Mouse (Mus musculus): Measurements from ENCODE around the gene Rarres2. TPM values are rescaled to one million over a fixed set of nuclear protein-coding genes. Genes with fewer than 3 reads are reported as not detected.

Gene Rarres2
- polyA plus RNA-seq, 1 experiment from 2014 or later, result 0.51 TPM

GRCm38 (mm10) chr6:48546858-48547257, 25.7 kb downstream of the Rarres2 start:
- DNase-seq (ENCODE audit: low spot score), result no peak
- Histone ChIP-seq H3K36me3 (peaks cover 7% of the 10 kb centered on the region), H3K27ac (replicated peaks) (no peak overlapping the region), H3K9me3 (replicated peaks) (no peaks in the 10 kb centered on the region), H3K27me3 (ENCODE audit: low read depth, poor library complexity, severe bottlenecking) (no peaks in the 10 kb centered on the region), H3K4me3 (no peak overlapping the region), H3K4me1 (no peaks in the 10 kb centered on the region)
- WGBS, result 78% methylated on average over 4 of the region's 4 CpGs

- Histone ChIP-seq H3K4me3 (no peak overlapping the region), H3K27ac (replicated peaks) (no peak overlapping the region), H3K4me1 (no peaks in the 10 kb centered on the region), H3K27me3 (ENCODE audit: low read depth, poor library complexity, severe bottlenecking) (no peaks in the 10 kb centered on the region), H3K9me3 (replicated peaks) (no peaks in the 10 kb centered on the region), H3K36me3 (peaks cover 13% of the 10 kb centered on the region)
- 58% methylated on average over 1 of the region's 1 CpGs for WGBS
- peak; percentile 44 for DNase-seq (ENCODE audit: low spot score)
These were observed 26.3 kb downstream of the Rarres2 start for GRCm38 (mm10) chr6:48546271-48546670.

DNA sequence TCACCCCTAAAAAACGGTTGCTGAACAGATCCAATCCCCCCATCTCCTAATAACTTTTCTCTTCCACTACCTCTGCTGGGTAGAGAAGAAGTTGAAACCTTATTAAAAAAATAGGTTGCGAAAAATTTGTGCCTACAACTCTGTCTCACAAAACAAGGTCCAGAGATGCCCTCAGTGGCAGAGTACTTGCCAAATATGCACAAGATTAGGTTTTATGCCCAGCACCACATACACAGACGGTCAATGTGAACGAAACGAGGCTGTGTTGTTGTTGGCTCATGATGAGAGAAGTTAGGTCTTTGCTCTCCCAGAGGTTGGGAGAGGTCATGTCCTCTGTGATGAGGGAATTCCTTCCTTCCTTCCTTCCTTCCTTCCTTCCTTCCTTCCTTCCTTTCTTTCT, 27.3 kb downstream of the Rarres2 start:
- no peaks in the 10 kb centered on the region for H3K4me1 ChIP-seq
- peaks cover 23% of the 10 kb centered on the region for H3K36me3 ChIP-seq
- DNase-seq (ENCODE audit: low spot score), result no peak
- H3K9me3 ChIP-seq (replicated peaks), result no peaks in the 10 kb centered on the region
- no peak overlapping the region for H3K4me3 ChIP-seq
- 85% methylated on average over 5 of the region's 5 CpGs for WGBS
- H3K27me3 ChIP-seq (ENCODE audit: low read depth, poor library complexity, severe bottlenecking), result no peaks in the 10 kb centered on the region
- H3K27ac ChIP-seq (replicated peaks), result no peak overlapping the region

GRCm38 (mm10) chr6:48542631-48543030, 30.0 kb downstream of the Rarres2 start:
- WGBS, result 92% methylated on average over 3 of the region's 3 CpGs
- Histone ChIP-seq H3K4me3 (no peak overlapping the region), H3K27ac (replicated peaks) (no peak overlapping the region), H3K4me1 (peaks cover 19% of the 10 kb centered on the region), H3K27me3 (ENCODE audit: low read depth, poor library complexity, severe bottlenecking) (no peaks in the 10 kb centered on the region), H3K9me3 (replicated peaks) (no peaks in the 10 kb centered on the region), H3K36me3 (peaks cover 29% of the 10 kb centered on the region)
- peak; percentile 9 for DNase-seq (ENCODE audit: low spot score)

DNA sequence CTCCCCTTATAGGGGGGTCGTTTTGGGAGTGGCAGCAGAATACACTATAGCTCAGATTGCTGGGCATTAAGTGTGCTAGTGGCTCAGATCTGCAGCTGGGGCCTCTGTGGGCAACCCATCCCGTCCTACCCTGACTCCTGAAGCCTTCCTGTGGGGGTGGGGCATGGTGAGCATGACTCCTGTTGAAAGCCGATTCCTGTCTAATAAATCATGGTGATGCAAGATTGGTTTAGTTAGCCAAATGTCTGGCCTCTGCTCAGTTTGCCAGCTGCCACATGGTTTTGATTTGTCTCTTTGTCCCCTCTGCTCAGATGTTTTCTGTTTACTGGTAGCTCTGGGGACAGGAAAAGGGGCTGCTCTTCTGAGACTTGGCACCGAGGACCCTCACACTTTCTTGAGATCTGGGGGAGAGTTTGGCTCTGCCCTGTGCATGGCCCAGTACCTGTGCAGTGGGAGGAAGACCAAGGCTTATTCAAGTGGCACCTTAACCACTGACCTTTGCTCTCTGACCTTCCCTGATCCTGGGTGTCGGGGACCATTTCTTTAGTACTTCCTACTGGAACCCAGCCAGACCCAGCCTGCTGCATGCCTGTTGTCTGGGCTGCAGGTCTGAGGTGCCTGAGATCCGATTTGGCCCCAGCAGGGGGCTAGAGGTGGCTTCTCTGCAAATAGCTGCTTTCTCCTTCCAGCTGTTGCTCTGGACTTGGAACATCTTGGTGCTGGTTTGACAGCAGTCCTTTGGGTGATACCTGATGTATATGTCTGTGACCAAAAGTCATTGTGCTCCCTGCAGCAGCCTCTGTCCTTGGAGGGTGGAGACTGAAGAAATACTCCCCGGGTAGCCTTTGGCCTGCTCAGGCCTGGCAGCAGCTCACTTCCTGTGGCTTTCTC, 30.8 kb downstream of the Rarres2 start:
- Histone ChIP-seq H3K27me3 (ENCODE audit: low read depth, poor library complexity, severe bottlenecking) (no peaks in the 10 kb centered on the region), H3K9me3 (replicated peaks) (no peaks in the 10 kb centered on the region), H3K36me3 (peaks cover 29% of the 10 kb centered on the region), H3K4me1 (peaks cover 23% of the 10 kb centered on the region), H3K27ac (replicated peaks) (no peak overlapping the region), H3K4me3 (no peak overlapping the region)
- 61% methylated on average over 7 of the region's 7 CpGs for WGBS
- peak; percentile 10 for DNase-seq (ENCODE audit: low spot score)

- H3K4me1 ChIP-seq, result peaks cover 26% of the 10 kb centered on the region
- WGBS, result 78% methylated on average over 3 of the region's 3 CpGs
- no peak for DNase-seq (ENCODE audit: low spot score)
These were observed 31.9 kb downstream of the Rarres2 start for GRCm38 (mm10) chr6:48540721-48541120.

GRCm38 (mm10) chr6:48539860-48540259, 32.7 kb downstream of the Rarres2 start:
- H3K4me3 ChIP-seq, result no peak overlapping the region
- no peak overlapping the region for H3K27ac ChIP-seq (replicated peaks)
- no peaks in the 10 kb centered on the region for H3K9me3 ChIP-seq (replicated peaks)
- H3K27me3 ChIP-seq (ENCODE audit: low read depth, poor library complexity, severe bottlenecking), result no peaks in the 10 kb centered on the region
- 74% methylated on average over 5 of the region's 5 CpGs for WGBS
- no peak for DNase-seq (ENCODE audit: low spot score)
- H3K4me1 ChIP-seq, result peaks cover 26% of the 10 kb centered on the region
- H3K36me3 ChIP-seq, result peaks cover 29% of the 10 kb centered on the region

More at GRCm38 (mm10) chr6:48540721-48541120, 31.9 kb downstream of the Rarres2 start:
- Histone ChIP-seq H3K27me3 (ENCODE audit: low read depth, poor library complexity, severe bottlenecking) (no peaks in the 10 kb centered on the region), H3K36me3 (peaks cover 29% of the 10 kb centered on the region), H3K9me3 (replicated peaks) (no peaks in the 10 kb centered on the region), H3K4me3 (no peak overlapping the region), H3K27ac (replicated peaks) (no peak overlapping the region)

- peak; percentile 69 for DNase-seq (ENCODE audit: low spot score)
- Histone ChIP-seq H3K27ac (replicated peaks) (no peak overlapping the region; the same call in 1 of the 2 replicates), H3K27me3 (ENCODE audit: low read depth, poor library complexity, severe bottlenecking) (no peaks in the 10 kb centered on the region), H3K4me1 (peaks cover 26% of the 10 kb centered on the region), H3K36me3 (peaks cover 29% of the 10 kb centered on the region), H3K9me3 (replicated peaks) (no peaks in the 10 kb centered on the region), H3K4me3 (peak overlapping the region; percentile 58; the same call in 1 of the 2 replicates)
- WGBS, result 70% methylated on average over 5 of the region's 5 CpGs
These were observed 33.5 kb downstream of the Rarres2 start for GRCm38 (mm10) chr6:48538841-48539737.

DNA sequence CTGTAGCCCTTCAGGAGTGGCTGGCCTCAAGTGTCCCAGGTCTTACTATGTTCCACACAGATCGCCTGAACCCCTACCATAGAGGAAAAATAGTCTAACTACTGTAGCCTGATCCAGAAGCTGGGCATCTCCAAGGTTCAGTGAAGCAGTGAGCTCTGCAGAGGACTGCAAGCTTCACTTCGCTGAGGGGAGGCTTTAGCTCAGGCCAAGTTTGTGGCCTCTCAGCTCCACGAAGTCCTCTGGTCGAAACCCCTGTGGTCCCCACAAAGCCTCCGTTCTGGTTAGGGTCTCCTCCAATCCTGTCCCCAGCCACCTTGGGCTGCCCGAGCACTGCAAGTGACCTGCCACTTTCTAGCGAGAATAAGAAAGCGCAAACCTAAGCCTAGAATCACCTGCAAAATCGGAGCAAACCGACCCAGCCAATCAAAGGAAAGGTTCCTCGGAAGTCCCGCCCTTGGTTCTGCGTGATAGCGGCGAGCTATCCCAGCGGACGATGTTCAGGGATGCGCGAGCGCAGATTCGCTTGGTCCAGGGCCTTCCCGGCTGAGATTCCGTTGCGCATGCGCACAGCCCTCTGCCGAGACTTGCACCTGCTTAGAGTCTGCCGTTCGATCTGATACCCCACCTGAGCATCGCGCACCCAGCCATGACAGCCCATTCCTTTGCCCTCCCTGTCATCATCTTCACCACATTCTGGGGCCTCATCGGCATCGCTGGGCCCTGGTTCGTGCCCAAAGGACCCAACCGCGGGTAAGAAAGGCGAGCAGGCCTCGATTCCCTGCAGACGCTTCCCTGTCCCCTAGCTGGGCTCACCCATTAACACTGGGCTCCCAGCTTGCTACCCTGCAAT, 35.3 kb downstream of the Rarres2 start, which contains the start of gene Atp6v0e2:
TSS of gene Atp6v0e2 (plus strand) at position 511 of the 850 bp plus-strand sequence.
- Histone ChIP-seq H3K36me3 (peaks cover 31% of the 10 kb centered on the region), H3K4me3 (peak within 1 kb of the TSS; percentile 58), H3K27ac (replicated peaks) (peak within 1 kb of the TSS; percentile 88), H3K9me3 (replicated peaks) (no peaks in the 10 kb centered on the region), H3K27me3 (ENCODE audit: low read depth, poor library complexity, severe bottlenecking) (no peaks in the 10 kb centered on the region), H3K4me1 (peaks cover 26% of the 10 kb centered on the region)
- WGBS, result 4% methylated on average over 38 of the region's 38 CpGs
- DNase-seq (ENCODE audit: low spot score), result peak; percentile 92

DNA sequence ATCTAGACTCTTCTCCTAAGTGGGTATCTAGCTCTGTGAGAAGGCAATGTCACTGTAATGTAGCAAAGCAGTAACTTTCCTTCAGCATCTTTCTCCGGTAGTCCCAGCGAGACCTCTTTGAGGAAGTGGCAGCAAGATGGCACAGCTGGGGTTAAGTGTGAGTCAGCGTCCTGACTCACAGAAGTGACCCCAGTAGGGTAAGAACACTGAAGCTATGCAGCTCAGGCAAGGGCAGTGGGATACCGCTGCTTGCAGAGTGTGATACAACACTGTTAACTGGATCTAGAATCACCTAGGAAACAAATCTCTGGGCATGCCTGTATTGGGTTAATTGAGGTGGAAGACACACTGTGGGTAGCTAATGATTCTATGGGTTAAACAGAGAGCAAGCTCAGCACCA, 36.5 kb downstream of the Rarres2 start:
- H3K4me3 ChIP-seq, result no peak overlapping the region
- no peaks in the 10 kb centered on the region for H3K9me3 ChIP-seq (replicated peaks)
- H3K27me3 ChIP-seq (ENCODE audit: low read depth, poor library complexity, severe bottlenecking), result no peaks in the 10 kb centered on the region
- WGBS, result 76% methylated on average over 4 of the region's 4 CpGs
- no peak overlapping the region for H3K27ac ChIP-seq (replicated peaks)
- H3K36me3 ChIP-seq, result peaks cover 24% of the 10 kb centered on the region
- peaks cover 26% of the 10 kb centered on the region for H3K4me1 ChIP-seq
- DNase-seq (ENCODE audit: low spot score), result no peak

GRCm38 (mm10) chr6:48534913-48535312, 37.7 kb downstream of the Rarres2 start:
- 79% methylated on average over 8 of the region's 8 CpGs for WGBS
- Histone ChIP-seq H3K27ac (replicated peaks) (no peak overlapping the region), H3K4me1 (peaks cover 24% of the 10 kb centered on the region), H3K36me3 (peaks cover 13% of the 10 kb centered on the region), H3K9me3 (replicated peaks) (no peaks in the 10 kb centered on the region), H3K4me3 (no peak overlapping the region), H3K27me3 (ENCODE audit: low read depth, poor library complexity, severe bottlenecking) (no peaks in the 10 kb centered on the region)
- no peak for DNase-seq (ENCODE audit: low spot score)

DNA sequence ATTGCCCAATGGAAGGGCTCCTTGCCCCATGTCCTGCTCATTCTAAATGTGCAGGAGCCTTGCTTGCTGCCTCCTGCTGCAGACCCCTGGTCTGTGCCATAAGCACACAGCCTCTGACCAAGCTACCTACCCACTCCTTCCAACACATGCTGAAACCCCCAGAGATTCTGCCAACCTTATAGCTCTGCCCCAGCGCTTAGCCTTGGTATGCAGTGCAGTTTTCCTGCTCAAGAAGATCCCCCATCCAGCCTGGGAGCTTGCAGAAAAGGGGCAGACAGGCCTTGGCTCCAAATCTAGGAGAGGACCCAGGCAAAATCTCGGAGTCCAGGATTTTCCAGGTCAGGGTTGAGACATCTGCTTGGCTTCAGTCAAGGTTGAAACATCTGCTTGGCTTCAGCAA, 39.1 kb downstream of the Rarres2 start:
- DNase-seq (ENCODE audit: low spot score), result no peak
- WGBS, result 82% methylated on average over 2 of the region's 2 CpGs

More for the DNA sequence above, 39.1 kb downstream of the Rarres2 start:
- H3K4me3 ChIP-seq, result no peak overlapping the region
- H3K9me3 ChIP-seq (replicated peaks), result no peaks in the 10 kb centered on the region
- H3K27ac ChIP-seq (replicated peaks), result no peak overlapping the region
- H3K27me3 ChIP-seq (ENCODE audit: low read depth, poor library complexity, severe bottlenecking), result no peaks in the 10 kb centered on the region
- peaks cover 16% of the 10 kb centered on the region; the same call in 1 of the 2 replicates for H3K36me3 ChIP-seq
- H3K4me1 ChIP-seq, result peaks cover 15% of the 10 kb centered on the region
